ENCODE assay signal across 13 mouse cellular contexts in genomic region chr10:81404720-81405119, GRCm38 (mm10). TPM values are rescaled to one million over a fixed set of nuclear protein-coding genes. Genes with fewer than 3 reads are reported as not detected.
A peak's percentile ranks its signal among the peaks of the same experiment; 100 is the strongest.
DNase-seq lines count a peak whose midpoint lies in the region; ATAC-seq and TF ChIP-seq lines count a peak whose summit lies in the region.
"Had no signal": no experiment of that assay in that cellular context is flagged by ENCODE, and none has a peak within 500 bp of the region (broad histone marks: within the 10 kb centered on the region; RNA-seq: fewer than 3 reads in every experiment).

No protein-coding gene starts in this region.

- H3K36me3 ChIP-seq in kidney, adult 2 months (ENCODE audit: control insufficient read depth, insufficient read depth, low read length), result peaks cover 12% of the 10 kb centered on the region
- peaks cover 37% of the 10 kb centered on the region for H3K36me3 ChIP-seq in heart, embryonic 16.5 days (ENCODE audit: control insufficient read depth, insufficient read depth)

- peak overlapping the region; percentile 21 for H3K27ac ChIP-seq in kidney, adult 2 months (ENCODE audit: insufficient read depth, low read depth, low read length)
- H3K27ac ChIP-seq in bone marrow macrophage, adult 2 months (ENCODE audit: insufficient read depth, low read depth, low read length), result peak overlapping the region; percentile 16
- peak overlapping the region; percentile 38; the same call in 1 of the 2 replicates for H3K27ac ChIP-seq in heart, embryonic 16.5 days (ENCODE audit: low read length)
- H3K27ac ChIP-seq in left cerebral cortex, adult 2 months, result no peak overlapping the region; the same call in 1 of the 2 replicates
- H3K27ac ChIP-seq: midbrain, embryonic 12.5 days had no signal

- TF ChIP-seq POLR2A in kidney, adult 2 months (IDR thresholded peaks at IDR 0.05; ENCODE audit: low read depth, low read length), result no peak
- no peak for TF ChIP-seq POLR2A in bone marrow macrophage, adult 2 months (IDR thresholded peaks at IDR 0.05; ENCODE audit: borderline replicate concordance, low read depth, low read length)

- no peaks in the 10 kb centered on the region for H3K9me3 ChIP-seq in heart, embryonic 16.5 days (replicated peaks; ENCODE audit: control insufficient read depth, low read length)
- H3K9me3 ChIP-seq: heart, embryonic 15.5 days; midbrain, embryonic 12.5 days had no signal

- H3K9ac ChIP-seq in heart, embryonic 16.5 days (ENCODE audit: low read length), result 0 out of 2 replicates have a peak overlapping the region, but pooled peaks have one; percentile 30
- H3K9ac ChIP-seq: heart, embryonic 15.5 days; midbrain, embryonic 12.5 days had no signal

- no peak for TF ChIP-seq CTCF in kidney, adult 2 months (conservative IDR thresholded peaks at IDR 0.05; ENCODE audit: insufficient read depth, insufficient read length, low read depth, low read length)
- no peak for TF ChIP-seq CTCF in bone marrow macrophage, adult 2 months (IDR thresholded peaks at IDR 0.05; ENCODE audit: low read depth, low read length)
- TF ChIP-seq CTCF in left cerebral cortex, adult 2 months (IDR thresholded peaks at IDR 0.05), result no peak

- DNase-seq in kidney, adult 2 months, result peak; percentile 65
- no peak for DNase-seq in kidney, adult 18-20 months
- DNase-seq in lung, postnatal 14 days, result peak; percentile 65
- no peak for DNase-seq in Muller cell, postnatal 12 days (ENCODE audit: inconsistent ontology term)
- DNase-seq in left cerebral cortex, adult 2 months (ENCODE audit: extremely low spot score in 1 of 2, low spot score in 2 of 2), result no peak
- DNase-seq: layer of hippocampus, postnatal 36 days; right cerebral cortex, adult 18-20 months; thymus, postnatal 14 days had no signal

- no peak for ATAC-seq in heart, embryonic 16.5 days (replicated peaks; ENCODE audit: extremely low read depth, insufficient read depth, low FRiP score)
- ATAC-seq: Patski had no signal

- whole genome bisulfite sequencing in kidney, adult 2 months, result 55% methylated on average over 18 of the region's 18 CpGs
- 50% methylated on average over 18 of the region's 18 CpGs for WGBS in heart, embryonic 16.5 days

- no peak overlapping the region for H3K4me2 ChIP-seq in heart, embryonic 16.5 days (ENCODE audit: low read depth, low read length)
- H3K4me2 ChIP-seq: heart, embryonic 15.5 days; midbrain, embryonic 12.5 days had no signal

- H3K27me3 ChIP-seq in kidney, adult 2 months (replicated peaks; ENCODE audit: control insufficient read depth, insufficient read depth, low read length), result no peaks in the 10 kb centered on the region
- H3K27me3 ChIP-seq in heart, embryonic 16.5 days (ENCODE audit: control insufficient read depth, insufficient read depth, low read length), result no peaks in the 10 kb centered on the region
- H3K27me3 ChIP-seq: heart, embryonic 15.5 days; Patski had no signal

- H3K4me3 ChIP-seq in kidney, adult 2 months (ENCODE audit: insufficient read depth, low read depth, low read length), result no peak overlapping the region
- H3K4me3 ChIP-seq in bone marrow macrophage, adult 2 months (ENCODE audit: insufficient read depth, low read length), result no peak overlapping the region
- no peak overlapping the region for H3K4me3 ChIP-seq in heart, embryonic 16.5 days (ENCODE audit: low read length)
- no peak overlapping the region for H3K4me3 ChIP-seq in left cerebral cortex, adult 2 months
- H3K4me3 ChIP-seq: heart, embryonic 15.5 days; midbrain, embryonic 12.5 days had no signal

- peaks cover 35% of the 10 kb centered on the region for H3K4me1 ChIP-seq in kidney, adult 2 months (ENCODE audit: control insufficient read depth, insufficient read depth, low read length)
- H3K4me1 ChIP-seq in bone marrow macrophage, adult 2 months (ENCODE audit: control insufficient read depth, insufficient read depth, low read length), result peaks cover 54% of the 10 kb centered on the region
- H3K4me1 ChIP-seq in heart, embryonic 16.5 days (ENCODE audit: control insufficient read depth, insufficient read depth, low read length), result peaks cover 60% of the 10 kb centered on the region

- intact Hi-C loops in left cerebral cortex, adult 2 months (cut with DNase I), result no loop called here

RNA-seq across cellular contexts. Expression of gene Smim24, which starts 11.9 kb away (rescaled TPM):
- polyA plus RNA-seq in kidney, adult 2 months (2012; rRNA removed), result 693 and 694 TPM in 2 replicates
- polyA plus RNA-seq in bone marrow macrophage, adult 2 months (2012; ENCODE audit: insufficient read depth, insufficient read length, missing spikeins), result 41.9 and 45.5 TPM in 2 replicates
- 5.0 and 9.2 TPM in 2 replicates for polyA plus RNA-seq in heart, embryonic 16.5 days (2015; fragmentation: Nextera tagmentation; extraction: Ambion mirVana)
- total RNA-seq in left cerebral cortex, adult 2 months (2021), result 1 to 10 TPM; 1.3 to 1.4 TPM

RNA-seq across cellular contexts. Expression of gene Gm48552, which starts 15.9 kb away (rescaled TPM):
- polyA plus RNA-seq in kidney, adult 2 months (2012; rRNA removed), result 1.0 and 2.8 TPM in 2 replicates
- polyA plus RNA-seq in bone marrow macrophage, adult 2 months (2012; ENCODE audit: insufficient read depth, insufficient read length, missing spikeins), result not detected in 2 replicates
- 0.55 and 0.83 TPM in 2 replicates for polyA plus RNA-seq in heart, embryonic 16.5 days (2015; fragmentation: Nextera tagmentation; extraction: Ambion mirVana)
- total RNA-seq in left cerebral cortex, adult 2 months (2021), result 1 to 10 TPM; 5.1 to 7.1 TPM

RNA-seq across cellular contexts. Expression of gene Gm48551, which starts 20.5 kb away (rescaled TPM):
- polyA plus RNA-seq in kidney, adult 2 months (2012; rRNA removed), result 2.1 and 2.3 TPM in 2 replicates
- 0.75 and 2.2 TPM in 2 replicates for polyA plus RNA-seq in bone marrow macrophage, adult 2 months (2012; ENCODE audit: insufficient read depth, insufficient read length, missing spikeins)
- 2.1 and 2.6 TPM in 2 replicates for polyA plus RNA-seq in heart, embryonic 16.5 days (2015; fragmentation: Nextera tagmentation; extraction: Ambion mirVana)
- 1 to 10 TPM; 2.0 to 3.4 TPM for total RNA-seq in left cerebral cortex, adult 2 months (2021)

RNA-seq across cellular contexts. Expression of gene Dohh, which starts 20.5 kb away (rescaled TPM):
- polyA plus RNA-seq in kidney, adult 2 months (2012; rRNA removed), result 60.6 and 79.8 TPM in 2 replicates
- 23.1 and 29.5 TPM in 2 replicates for polyA plus RNA-seq in bone marrow macrophage, adult 2 months (2012; ENCODE audit: insufficient read depth, insufficient read length, missing spikeins)
- polyA plus RNA-seq in heart, embryonic 16.5 days (2015; fragmentation: Nextera tagmentation; extraction: Ambion mirVana), result 83.4 and 86.2 TPM in 2 replicates
- total RNA-seq in left cerebral cortex, adult 2 months (2021), result 10 to 100 TPM; 87.1 to 95.1 TPM

RNA-seq across cellular contexts. Expression of gene Fzr1, which starts 26.4 kb away (rescaled TPM):
- 41.1 and 49.8 TPM in 2 replicates for polyA plus RNA-seq in kidney, adult 2 months (2012; rRNA removed)
- polyA plus RNA-seq in bone marrow macrophage, adult 2 months (2012; ENCODE audit: insufficient read depth, insufficient read length, missing spikeins), result 32.6 and 35.0 TPM in 2 replicates
- 74.6 and 82.8 TPM in 2 replicates for polyA plus RNA-seq in heart, embryonic 16.5 days (2015; fragmentation: Nextera tagmentation; extraction: Ambion mirVana)
- total RNA-seq in left cerebral cortex, adult 2 months (2021), result 10 to 100 TPM; 69.1 to 70.6 TPM

Comparison
In these comparisons a context has a peak if more than half of its experiments do, and no peak if none do; other contexts are left out.
1. DNase-seq: peak in kidney, adult 2 months (single experiment) and lung, postnatal 14 days (single experiment); none in kidney, adult 18-20 months (single experiment), Muller cell, postnatal 12 days (single experiment) and left cerebral cortex, adult 2 months (0 of 2).
2. RNA of gene Smim24, which starts 11.9 kb away (polyA plus RNA-seq): 693 to 694 TPM in kidney, adult 2 months; 41.9 to 45.5 TPM in bone marrow macrophage, adult 2 months and 5.0 to 9.2 TPM in heart, embryonic 16.5 days; every median in the first group is over 10 times any median in the second.